12 mouse cellular contexts compared by ENCODE assay signal in the genomic region with DNA sequence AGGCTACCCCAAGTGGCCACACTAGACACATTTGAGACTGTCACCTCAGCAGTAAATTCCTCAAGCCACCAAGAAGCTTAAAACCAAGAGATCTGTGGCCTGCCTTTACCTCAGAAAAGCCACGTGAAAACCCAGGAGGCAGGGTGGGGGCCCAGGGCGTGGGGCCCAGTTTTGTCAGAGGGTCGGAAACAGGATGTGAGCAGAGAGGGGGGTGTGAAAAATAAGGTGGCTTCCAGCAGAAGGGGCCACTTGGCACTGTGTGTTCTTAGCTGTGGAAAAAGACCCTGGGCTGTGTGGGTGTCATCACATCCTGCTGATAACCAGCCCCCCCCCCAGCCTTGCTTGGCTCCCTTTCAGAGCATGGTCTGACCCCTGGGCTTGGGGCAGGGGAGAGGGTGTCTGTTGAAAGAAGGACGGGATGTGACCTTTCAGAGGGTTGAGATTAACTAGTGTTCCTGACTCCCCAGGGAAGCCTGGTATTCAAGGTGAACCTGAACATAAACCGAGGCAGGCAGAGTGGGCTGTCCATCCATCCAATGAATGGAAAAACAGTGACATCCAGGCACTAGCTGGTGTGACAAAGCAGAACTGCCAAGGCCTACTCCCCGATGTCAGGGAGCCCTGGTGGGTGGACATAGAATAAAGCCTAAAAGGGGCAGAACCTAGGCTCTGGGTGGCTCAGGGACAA. TPM values are rescaled to one million over a fixed set of nuclear protein-coding genes. Genes with fewer than 3 reads are reported as not detected.
DNase-seq lines count a peak whose midpoint lies in the region; ATAC-seq lines count a peak whose summit lies in the region.
"Had no signal": no experiment of that assay in that cellular context is flagged by ENCODE, and none has a peak within 500 bp of the region (broad histone marks: within the 10 kb centered on the region; RNA-seq: fewer than 3 reads in every experiment).

No protein-coding gene starts in this region.

- H3K4me2 ChIP-seq in neural tube, embryonic 11.5 days (ENCODE audit: low read depth): no peak overlapping the region
- H3K4me2 ChIP-seq in hindbrain, embryonic 12.5 days (replicated peaks): no peak overlapping the region

- no peak for ATAC-seq in neural tube, embryonic 11.5 days (ENCODE audit: insufficient read depth, low FRiP score, low TSS enrichment)
- no peak for ATAC-seq in hindbrain, embryonic 12.5 days (ENCODE audit: low FRiP score)

- H3K9ac ChIP-seq in neural tube, embryonic 11.5 days (ENCODE audit: low read length): peak overlapping the region; percentile 10; the same call in 1 of the 2 replicates
- H3K9ac ChIP-seq in hindbrain, embryonic 12.5 days: no peak overlapping the region

- H3K4me3 ChIP-seq in neural tube, embryonic 11.5 days (ENCODE audit: low read depth, low read length): no peak overlapping the region
- no peak overlapping the region for H3K4me3 ChIP-seq in hindbrain, embryonic 12.5 days
- H3K4me3 ChIP-seq: myocyte had no signal

- no peaks in the 10 kb centered on the region for H3K27me3 ChIP-seq in neural tube, embryonic 11.5 days (ENCODE audit: control insufficient read depth, insufficient read depth, low read length)
- H3K27me3 ChIP-seq in hindbrain, embryonic 12.5 days: no peaks in the 10 kb centered on the region

- no peak for DNase-seq in neural tube, embryonic 11.5 days (ENCODE audit: low spot score)
- DNase-seq in neural tube, embryonic 10.5 days (ENCODE audit: extremely low spot score, low spot score): no peak
- DNase-seq in heart, postnatal 4 days: peak; percentile 37
- peak; percentile 93 to 97 for DNase-seq in natural killer cell, adult 2 months (ENCODE audit: low spot score in 2 of 2)
- peak; percentile 86 for DNase-seq in thymus, postnatal 4 days
- no peak for DNase-seq in adrenal gland, adult (ENCODE audit: inconsistent age in 2 of 2, low spot score in 1 of 2)
- DNase-seq in layer of hippocampus, postnatal 10 days (ENCODE audit: low spot score in 2 of 2): no peak

- WGBS in neural tube, embryonic 11.5 days: 78% methylated on average over 6 of the region's 6 CpGs
- 75% methylated on average over 6 of the region's 6 CpGs for WGBS in hindbrain, embryonic 12.5 days

- no peaks in the 10 kb centered on the region for H3K4me1 ChIP-seq in neural tube, embryonic 11.5 days (ENCODE audit: control insufficient read depth, insufficient read depth, low read length)
- no peaks in the 10 kb centered on the region for H3K4me1 ChIP-seq in hindbrain, embryonic 12.5 days

- H3K9me3 ChIP-seq in neural tube, embryonic 11.5 days (ENCODE audit: control insufficient read depth, low read length): no peaks in the 10 kb centered on the region
- no peaks in the 10 kb centered on the region for H3K9me3 ChIP-seq in hindbrain, embryonic 12.5 days (replicated peaks)

- no peaks in the 10 kb centered on the region for H3K36me3 ChIP-seq in neural tube, embryonic 11.5 days (ENCODE audit: control insufficient read depth, insufficient read depth, low read length)
- no peaks in the 10 kb centered on the region for H3K36me3 ChIP-seq in hindbrain, embryonic 12.5 days

- no peak overlapping the region for H3K27ac ChIP-seq in neural tube, embryonic 11.5 days (ENCODE audit: low read depth, low read length)
- H3K27ac ChIP-seq in hindbrain, embryonic 12.5 days: no peak overlapping the region

RNA-seq across cellular contexts. Expression of gene Dusp2, which starts 21.3 kb away (rescaled TPM):
- polyA plus RNA-seq in neural tube, embryonic 11.5 days (2014; fragmentation: Nextera tagmentation; extraction: Ambion mirVana): 7.0 TPM in 2 replicates
- total RNA-seq in heart, postnatal 4 days (2021): 1 to 10 TPM; 3.3 to 3.7 TPM
- polyA plus RNA-seq in hindbrain, embryonic 12.5 days (2016; fragmentation: Nextera tagmentation; extraction: Ambion mirVana): 5.5 and 6.9 TPM in 2 replicates
- total RNA-seq in layer of hippocampus, postnatal 10 days (2021): 1 to 10 TPM; 3.1 to 3.7 TPM

RNA-seq across cellular contexts. Expression of gene Astl, which starts 23.8 kb away (rescaled TPM):
- polyA plus RNA-seq in neural tube, embryonic 11.5 days (2014; fragmentation: Nextera tagmentation; extraction: Ambion mirVana): not detected in 2 replicates
- total RNA-seq in heart, postnatal 4 days (2021): not detected
- polyA plus RNA-seq in hindbrain, embryonic 12.5 days (2016; fragmentation: Nextera tagmentation; extraction: Ambion mirVana): not detected in 2 replicates
- not detected for total RNA-seq in layer of hippocampus, postnatal 10 days (2021)
- total RNA-seq: heart, postnatal 10 days; left cerebral cortex, postnatal 14 days had no signal
- polyA plus RNA-seq: testis, adult 2 months had no signal

RNA-seq across cellular contexts. Expression of gene Stard7, which starts 44.6 kb away (rescaled TPM):
- polyA plus RNA-seq in neural tube, embryonic 11.5 days (2014; fragmentation: Nextera tagmentation; extraction: Ambion mirVana): 80.2 and 84.7 TPM in 2 replicates
- 100 to 1,000 TPM; 188 to 203 TPM for total RNA-seq in heart, postnatal 4 days (2021)
- 86.0 and 86.9 TPM in 2 replicates for polyA plus RNA-seq in hindbrain, embryonic 12.5 days (2016; fragmentation: Nextera tagmentation; extraction: Ambion mirVana)
- 100 to 1,000 TPM; 169 to 186 TPM for total RNA-seq in layer of hippocampus, postnatal 10 days (2021)

RNA-seq across cellular contexts. Expression of gene Adra2b, which starts 48.4 kb away (rescaled TPM):
- 2.0 and 2.8 TPM in 2 replicates for polyA plus RNA-seq in neural tube, embryonic 11.5 days (2014; fragmentation: Nextera tagmentation; extraction: Ambion mirVana)
- under 1 TPM; 0.32 to 0.33 TPM for total RNA-seq in heart, postnatal 4 days (2021)
- 2.4 and 2.6 TPM in 2 replicates for polyA plus RNA-seq in hindbrain, embryonic 12.5 days (2016; fragmentation: Nextera tagmentation; extraction: Ambion mirVana)
- total RNA-seq in layer of hippocampus, postnatal 10 days (2021): under 1 TPM; 0.23 to 0.29 TPM
- polyA plus RNA-seq: myocyte had no signal

Comparison
In these comparisons a context has a peak if more than half of its experiments do, and no peak if none do; other contexts are left out.
1. DNase-seq: peak in heart, postnatal 4 days (single experiment), natural killer cell, adult 2 months (2 of 2) and thymus, postnatal 4 days (single experiment); none in neural tube, embryonic 11.5 days (single experiment), neural tube, embryonic 10.5 days (single experiment), adrenal gland, adult (0 of 2) and layer of hippocampus, postnatal 10 days (0 of 2).